Mouse (Mus musculus) midbrain, embryonic 14.5 days (tissue): ENCODE results near the gene Agmo. TPM values are rescaled to one million over a fixed set of nuclear protein-coding genes. Genes with fewer than 3 reads are reported as not detected.

Source experiments
- ATAC-seq: fragments of 200-750 bp; cut with Nextera tagmentation; 2 replicates; pipeline ENCODE4 v1.8.0; 2017; ENCODE audit warnings: moderate number of reproducible peaks, moderate library complexity; ENCODE audit not compliant: low FRiP score, low TSS enrichment
- DNase-seq: peaks from one replicate; pipeline ENCODE4 v3.0.0-alpha.2; 2015
- H3K27ac ChIP-seq: fragments of 300-500 bp; sonication (generic); replicated peaks from 2 replicates; pipeline ENCODE4 v1.5.1; 2014; ENCODE audit warnings: mild to moderate bottlenecking, low read depth, low read length, moderate library complexity
- H3K27me3 ChIP-seq: fragments of 300-500 bp; sonication (generic); 2 replicates; pipeline ENCODE4 v1.6.1; 2014; ENCODE audit warnings: low read length, control low read depth, mixed read lengths; ENCODE audit not compliant: control insufficient read depth, insufficient read depth
- H3K36me3 ChIP-seq: fragments of 300-500 bp; sonication (generic); 2 replicates; pipeline ENCODE4 v1.6.1; 2014; ENCODE audit warnings: low read length, control low read depth; ENCODE audit not compliant: control insufficient read depth, insufficient read depth
- H3K4me1 ChIP-seq: fragments of 300-500 bp; sonication (generic); 2 replicates; pipeline ENCODE4 v1.6.1; 2014; ENCODE audit warnings: mild to moderate bottlenecking, antibody characterized with exemption, low read length, control low read depth; ENCODE audit not compliant: control insufficient read depth, insufficient read depth
- H3K4me2 ChIP-seq: fragments of 300-500 bp; sonication (generic); 2 replicates; pipeline ENCODE4 v1.6.1; 2014; ENCODE audit warnings: mild to moderate bottlenecking, low read length, moderate library complexity
- H3K4me3 ChIP-seq: fragments of 300-500 bp; sonication (generic); replicated peaks from 2 replicates; pipeline ENCODE4 v1.5.1; 2014; ENCODE audit warnings: low read depth, low read length
- H3K9ac ChIP-seq: fragments of 300-500 bp; sonication (generic); replicated peaks from 2 replicates; pipeline ENCODE4 v1.6.1; 2014; ENCODE audit warnings: mild to moderate bottlenecking, low read length, moderate library complexity
- H3K9me3 ChIP-seq: fragments of 300-500 bp; sonication (generic); 2 replicates; pipeline ENCODE4 v1.6.1; 2016; ENCODE audit warnings: low read length, control low read depth, mixed read lengths; ENCODE audit not compliant: control insufficient read depth
- WGBS: fragments of 180-500 bp; shearing (Covaris S2); extraction: QIAGEN DNeasy Blood & Tissue Kit; methylation state at CpG from one replicate; pipeline ENCODE4 v1.1.7; 2014; 5-methylcytosine and 5-hydroxymethylcytosine counted together
- polyA plus RNA-seq: library from polyadenylated mRNA; unstranded; fragments of >200 nt; fragmentation: Nextera tagmentation; extraction: Ambion mirVana; gene quantifications from 2 replicates; pipeline ENCODE4 v1.2.1, GENCODE M21; 2014

Agmo gene
- 0.47 and 0.63 TPM in 2 replicates for polyA plus RNA-seq

- Histone ChIP-seq H3K36me3 (no peaks in the 10 kb centered on the region), H3K27me3 (no peaks in the 10 kb centered on the region), H3K27ac (no peak within 1 kb of the TSS), H3K9ac (no peak within 1 kb of the TSS), H3K4me3 (no peak within 1 kb of the TSS), H3K4me1 (no peaks in the 10 kb centered on the region), H3K9me3 (no peaks in the 10 kb centered on the region), H3K4me2 (no peak within 1 kb of the TSS)
- ATAC-seq (no peak), DNase-seq (peak; percentile 5)
- WGBS = 63% methylated on average over 4 of the region's 4 CpGs
These were observed at the start of gene Agmo for GRCm38 (mm10) chr12:37241566-37242021. Agmo (plus strand) TSS chr12:37241641.

GRCm38 (mm10) chr12:37231119-37231518 lies 10.3 kb upstream of the Agmo start:
- Histone ChIP-seq H3K27me3 (no peaks in the 10 kb centered on the region), H3K36me3 (no peaks in the 10 kb centered on the region), H3K27ac (no peak overlapping the region), H3K9me3 (no peaks in the 10 kb centered on the region), H3K4me3 (no peak overlapping the region), H3K4me1 (no peaks in the 10 kb centered on the region), H3K9ac (no peak overlapping the region), H3K4me2 (no peak overlapping the region)
- DNase-seq (no peak), ATAC-seq (no peak)
- WGBS = 96% methylated on average over 1 of the region's 1 CpGs

- Histone ChIP-seq H3K4me3 (no peak overlapping the region), H3K36me3 (no peaks in the 10 kb centered on the region), H3K4me1 (no peaks in the 10 kb centered on the region), H3K27ac (no peak overlapping the region), H3K9ac (no peak overlapping the region), H3K4me2 (no peak overlapping the region), H3K9me3 (no peaks in the 10 kb centered on the region), H3K27me3 (no peaks in the 10 kb centered on the region)
- ATAC-seq (no peak), DNase-seq (no peak)
- WGBS = 84% methylated on average over 5 of the region's 5 CpGs
These were observed 371 bp upstream of the Agmo start for GRCm38 (mm10) chr12:37240975-37241565.

- ATAC-seq (no peak), DNase-seq (no peak)
- Histone ChIP-seq H3K9ac (no peak overlapping the region), H3K4me2 (no peak overlapping the region), H3K4me1 (no peaks in the 10 kb centered on the region), H3K9me3 (no peaks in the 10 kb centered on the region), H3K36me3 (no peaks in the 10 kb centered on the region), H3K27me3 (no peaks in the 10 kb centered on the region), H3K27ac (no peak overlapping the region), H3K4me3 (no peak overlapping the region)
- WGBS = 89% methylated on average over 3 of the region's 3 CpGs
These were observed 1.0 kb downstream of the Agmo start for GRCm38 (mm10) chr12:37242484-37242883.

GRCm38 (mm10) chr12:37244876-37245275 lies 3.4 kb downstream of the Agmo start:
- Histone ChIP-seq H3K4me3 (no peak overlapping the region), H3K27ac (no peak overlapping the region), H3K4me2 (no peak overlapping the region), H3K4me1 (no peaks in the 10 kb centered on the region), H3K9me3 (no peaks in the 10 kb centered on the region), H3K36me3 (no peaks in the 10 kb centered on the region), H3K27me3 (no peaks in the 10 kb centered on the region), H3K9ac (no peak overlapping the region)
- ATAC-seq = no peak
- WGBS = 95% methylated on average over 1 of the region's 1 CpGs
- no peak for DNase-seq

- H3K4me2 ChIP-seq = no peak overlapping the region
- H3K9me3 ChIP-seq = no peaks in the 10 kb centered on the region
- DNase-seq (no peak), ATAC-seq (no peak)
- H3K9ac ChIP-seq = no peak overlapping the region
- 94% methylated on average over 5 of the region's 5 CpGs for WGBS
- no peaks in the 10 kb centered on the region for H3K27me3 ChIP-seq
- H3K4me1 ChIP-seq = no peaks in the 10 kb centered on the region
- H3K4me3 ChIP-seq = no peak overlapping the region
- H3K27ac ChIP-seq = no peak overlapping the region
- no peaks in the 10 kb centered on the region for H3K36me3 ChIP-seq
These were observed 10.2 kb downstream of the Agmo start for GRCm38 (mm10) chr12:37251688-37252087.

GRCm38 (mm10) chr12:37257099-37257498 lies 15.7 kb downstream of the Agmo start:
- ATAC-seq (no peak), DNase-seq (no peak)
- H3K4me1 ChIP-seq = no peaks in the 10 kb centered on the region
- no peak overlapping the region for H3K4me2 ChIP-seq
- H3K9ac ChIP-seq = no peak overlapping the region
- no peak overlapping the region for H3K27ac ChIP-seq
- no peaks in the 10 kb centered on the region for H3K9me3 ChIP-seq
- H3K4me3 ChIP-seq = no peak overlapping the region
- WGBS = 77% methylated on average over 2 of the region's 2 CpGs
- H3K27me3 ChIP-seq = no peaks in the 10 kb centered on the region
- H3K36me3 ChIP-seq = no peaks in the 10 kb centered on the region

- H3K4me2 ChIP-seq = no peak overlapping the region
- no peak overlapping the region for H3K4me3 ChIP-seq
- 0 out of 2 replicates have a peak, but pooled peaks cover 2% of the 10 kb centered on the region for H3K4me1 ChIP-seq
- no peak for DNase-seq
- ATAC-seq = no peak
- no peak overlapping the region for H3K9ac ChIP-seq
- H3K27me3 ChIP-seq = no peaks in the 10 kb centered on the region
- no peak overlapping the region for H3K27ac ChIP-seq
- H3K9me3 ChIP-seq = no peaks in the 10 kb centered on the region
- no peaks in the 10 kb centered on the region for H3K36me3 ChIP-seq
These were observed 18.5 kb downstream of the Agmo start for GRCm38 (mm10) chr12:37259771-37260528.

- Histone ChIP-seq H3K4me3 (no peak overlapping the region), H3K36me3 (no peaks in the 10 kb centered on the region), H3K4me2 (no peak overlapping the region), H3K4me1 (0 out of 2 replicates have a peak, but pooled peaks cover 2% of the 10 kb centered on the region), H3K9ac (no peak overlapping the region), H3K27me3 (no peaks in the 10 kb centered on the region), H3K27ac (no peak overlapping the region), H3K9me3 (no peaks in the 10 kb centered on the region)
- WGBS = 81% methylated on average over 3 of the region's 3 CpGs
- DNase-seq = peak; percentile 29
- ATAC-seq = no peak
These were observed 22.2 kb downstream of the Agmo start for GRCm38 (mm10) chr12:37263685-37264084.
